Mouse (Mus musculus) limb, embryonic 15.5 days (tissue): ENCODE results near the gene Pemt. TPM values are rescaled to one million over a fixed set of nuclear protein-coding genes. Genes with fewer than 3 reads are reported as not detected.

Experiments used
- ATAC-seq: fragments of 200-750 bp; cut with Nextera tagmentation; 2 replicates; pipeline ENCODE4 v1.8.0; 2017; ENCODE audit warnings: low read depth, moderate TSS enrichment; ENCODE audit not compliant: insufficient number of reproducible peaks, low FRiP score, low TSS enrichment
- H3K27ac ChIP-seq: fragments of 300-500 bp; sonication (generic); 2 replicates; pipeline ENCODE4 v1.5.1; 2015; ENCODE audit warnings: moderate library complexity, mild to moderate bottlenecking, inconsistent platforms
- H3K27me3 ChIP-seq: fragments of 300-500 bp; sonication (generic); 2 replicates; pipeline ENCODE4 v1.6.1; 2015; ENCODE audit warnings: inconsistent platforms
- H3K36me3 ChIP-seq: fragments of 300-500 bp; sonication (generic); 2 replicates; pipeline ENCODE4 v1.6.1; 2015; ENCODE audit warnings: inconsistent platforms
- H3K4me1 ChIP-seq: fragments of 300-500 bp; sonication (generic); 2 replicates; pipeline ENCODE4 v1.6.1; 2015; ENCODE audit warnings: inconsistent platforms
- H3K4me2 ChIP-seq: fragments of 300-500 bp; sonication (generic); 2 replicates; pipeline ENCODE4 v1.6.1; 2015; ENCODE audit warnings: mild to moderate bottlenecking, inconsistent platforms
- H3K4me3 ChIP-seq: fragments of 300-500 bp; sonication (generic); 2 replicates; pipeline ENCODE4 v1.5.1; 2015; ENCODE audit warnings: mild to moderate bottlenecking, inconsistent platforms
- H3K9ac ChIP-seq: fragments of 300-500 bp; sonication (generic); 2 replicates; pipeline ENCODE4 v1.6.1; 2015; ENCODE audit warnings: inconsistent platforms
- H3K9me3 ChIP-seq: fragments of 300-500 bp; sonication (generic); 2 replicates; pipeline ENCODE4 v1.6.1; 2016; ENCODE audit warnings: inconsistent platforms
- WGBS: fragments of 180-500 bp; shearing (Covaris S2); methylation state at CpG from one replicate; pipeline ENCODE4 v1.1.7; 2015; 5-methylcytosine and 5-hydroxymethylcytosine counted together
- polyA plus RNA-seq: library from polyadenylated mRNA; unstranded; fragments of >200 nt; fragmentation: Nextera tagmentation; extraction: Ambion mirVana; gene quantifications from 2 replicates; pipeline ENCODE4 v1.2.1, GENCODE M21; 2015

Pemt gene
- polyA plus RNA-seq, 1 experiment from 2014 or later, result 4.6 TPM

DNA sequence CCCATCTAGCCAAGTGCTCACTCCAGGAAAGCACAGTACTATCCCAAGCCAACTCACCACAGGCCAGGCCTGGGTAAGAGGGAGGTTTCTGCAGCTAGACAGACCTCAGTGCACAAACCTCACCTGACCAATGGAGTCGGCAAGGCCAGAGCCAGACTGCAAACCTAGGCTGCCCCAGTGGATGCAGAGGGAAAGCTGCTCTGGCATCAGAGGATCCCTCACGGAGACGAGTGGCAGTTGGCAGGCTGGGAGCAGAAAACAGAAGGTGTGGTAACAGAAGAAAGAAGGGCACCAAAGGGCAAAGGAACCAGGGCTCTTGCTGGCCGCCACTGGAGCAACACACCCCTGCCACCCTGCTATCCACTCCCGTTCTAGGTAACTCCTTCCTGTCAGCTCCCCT, 20.1 kb downstream of the Pemt start:
- no peaks in the 10 kb centered on the region for H3K27me3 ChIP-seq
- H3K9ac ChIP-seq, result no peak overlapping the region
- no peak overlapping the region for H3K4me2 ChIP-seq
- H3K27ac ChIP-seq, result no peak overlapping the region
- no peak for ATAC-seq
- H3K36me3 ChIP-seq, result no peaks in the 10 kb centered on the region
- no peaks in the 10 kb centered on the region for H3K9me3 ChIP-seq
- H3K4me3 ChIP-seq, result no peak overlapping the region
- no peaks in the 10 kb centered on the region for H3K4me1 ChIP-seq
- WGBS, result 76% methylated on average over 5 of the region's 5 CpGs

DNA sequence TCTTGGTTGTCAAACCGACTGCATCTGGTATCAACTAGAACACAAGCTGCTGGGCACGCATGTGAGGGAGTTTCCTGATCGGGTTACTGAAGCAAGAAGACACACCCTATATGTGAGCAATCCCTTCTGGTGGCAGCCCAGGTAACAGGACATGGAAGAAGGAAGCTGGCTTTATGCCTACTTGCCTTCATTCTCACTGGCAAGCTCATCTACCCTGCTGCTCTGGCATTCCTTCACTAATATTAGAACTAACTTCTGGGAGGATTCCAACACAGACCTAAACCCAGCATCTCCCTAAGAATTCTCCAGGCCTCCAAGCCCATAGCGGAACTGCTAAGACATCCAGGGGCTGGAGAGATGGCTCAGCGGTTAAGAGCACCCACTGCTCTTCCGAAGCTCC, 25.1 kb downstream of the Pemt start:
- Histone ChIP-seq H3K4me1 (no peaks in the 10 kb centered on the region), H3K27me3 (no peaks in the 10 kb centered on the region), H3K9me3 (no peaks in the 10 kb centered on the region), H3K9ac (no peak overlapping the region), H3K4me3 (no peak overlapping the region), H3K27ac (no peak overlapping the region), H3K4me2 (no peak overlapping the region), H3K36me3 (no peaks in the 10 kb centered on the region)
- ATAC-seq, result no peak
- 75% methylated on average over 6 of the region's 6 CpGs for WGBS

DNA sequence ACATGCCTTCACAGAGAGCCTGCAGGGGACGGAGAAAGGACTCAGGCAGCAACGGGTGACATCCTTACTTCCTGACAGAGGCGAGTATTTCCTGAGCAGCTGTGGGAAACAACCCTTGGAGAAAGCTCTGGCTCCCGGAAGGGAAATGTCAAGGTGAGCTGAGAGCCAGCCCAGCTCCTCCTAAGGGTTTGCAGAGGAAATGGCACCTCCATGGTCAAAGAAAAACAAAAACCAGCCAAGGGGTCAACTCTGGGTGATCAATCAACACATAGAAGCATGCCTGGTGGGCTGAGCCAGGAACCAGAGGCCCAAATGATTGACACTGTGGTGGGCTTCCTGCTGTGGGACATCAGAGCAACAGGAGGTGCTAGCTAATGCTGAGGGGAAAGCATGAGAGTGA, 29.6 kb downstream of the Pemt start:
- Histone ChIP-seq H3K9me3 (no peaks in the 10 kb centered on the region), H3K4me2 (no peak overlapping the region), H3K4me3 (no peak overlapping the region), H3K9ac (no peak overlapping the region), H3K27me3 (no peaks in the 10 kb centered on the region), H3K27ac (no peak overlapping the region), H3K4me1 (0 out of 2 replicates have a peak, but pooled peaks cover 2% of the 10 kb centered on the region), H3K36me3 (no peaks in the 10 kb centered on the region)
- ATAC-seq, result no peak
- 55% methylated on average over 4 of the region's 4 CpGs for WGBS

- Histone ChIP-seq H3K27me3 (no peaks in the 10 kb centered on the region), H3K36me3 (no peaks in the 10 kb centered on the region), H3K9ac (no peak overlapping the region), H3K9me3 (no peaks in the 10 kb centered on the region), H3K27ac (no peak overlapping the region), H3K4me2 (no peak overlapping the region), H3K4me3 (no peak overlapping the region), H3K4me1 (0 out of 2 replicates have a peak, but pooled peaks cover 2% of the 10 kb centered on the region)
- ATAC-seq, result no peak
- 84% methylated on average over 3 of the region's 3 CpGs for WGBS
Observed at GRCm38 (mm10) chr11:60011516-60011915, 34.8 kb downstream of the Pemt start.

DNA sequence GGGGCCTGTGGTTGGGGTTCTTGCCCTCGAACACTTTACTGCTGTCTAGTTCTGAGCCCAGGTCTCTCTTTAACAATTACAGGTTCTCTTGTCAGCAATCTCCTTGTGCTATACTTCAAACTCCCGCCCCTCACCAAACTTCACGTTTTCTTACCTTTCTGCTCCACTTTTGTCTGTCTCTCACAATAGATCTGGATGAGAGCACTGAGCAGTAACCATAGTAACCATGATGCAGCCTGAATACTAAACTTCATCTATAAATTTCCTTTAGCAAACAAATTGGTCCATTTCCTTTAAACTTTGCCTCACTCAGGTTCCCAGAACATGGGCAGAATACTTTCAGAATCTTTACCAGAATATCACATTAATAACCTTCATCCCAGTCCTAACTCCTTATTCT, 36.8 kb downstream of the Pemt start:
- no peaks in the 10 kb centered on the region for H3K4me1 ChIP-seq
- H3K9me3 ChIP-seq, result no peaks in the 10 kb centered on the region
- no peaks in the 10 kb centered on the region for H3K36me3 ChIP-seq
- WGBS, result 80% methylated on average over 3 of the region's 3 CpGs
- no peak overlapping the region for H3K9ac ChIP-seq
- H3K4me3 ChIP-seq, result no peak overlapping the region
- no peak overlapping the region for H3K4me2 ChIP-seq
- H3K27me3 ChIP-seq, result no peaks in the 10 kb centered on the region
- ATAC-seq, result no peak
- no peak overlapping the region for H3K27ac ChIP-seq

- Histone ChIP-seq H3K4me3 (no peak overlapping the region), H3K9ac (no peak overlapping the region), H3K4me1 (no peaks in the 10 kb centered on the region), H3K27ac (no peak overlapping the region), H3K4me2 (no peak overlapping the region), H3K27me3 (no peaks in the 10 kb centered on the region), H3K36me3 (no peaks in the 10 kb centered on the region), H3K9me3 (no peaks in the 10 kb centered on the region)
- WGBS, result 56% methylated on average over 3 of the region's 3 CpGs
- ATAC-seq, result no peak
Observed at GRCm38 (mm10) chr11:60005866-60006265, 40.4 kb downstream of the Pemt start.

DNA sequence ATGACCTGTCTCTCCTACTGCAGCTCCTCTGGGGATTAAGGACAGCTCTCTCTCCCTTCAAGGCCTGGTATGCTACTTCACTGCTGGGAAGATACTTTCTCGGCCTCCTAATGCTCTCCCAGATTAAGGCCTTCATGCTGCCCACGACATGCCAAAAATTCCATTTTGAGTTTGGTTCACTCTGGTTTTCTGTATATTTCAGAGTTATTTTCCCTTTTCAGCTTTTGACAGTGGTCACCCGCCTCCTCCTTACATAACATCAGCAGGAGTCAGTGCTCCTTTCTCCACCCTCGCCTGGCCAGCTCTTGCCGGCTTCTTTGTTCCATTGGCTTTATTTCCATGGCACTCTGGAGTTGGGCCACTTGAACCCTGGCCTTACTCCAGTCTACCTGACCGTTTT, 41.6 kb downstream of the Pemt start:
- Histone ChIP-seq H3K27ac (no peak overlapping the region), H3K4me1 (no peaks in the 10 kb centered on the region), H3K4me2 (no peak overlapping the region), H3K27me3 (no peaks in the 10 kb centered on the region), H3K9ac (no peak overlapping the region), H3K36me3 (no peaks in the 10 kb centered on the region), H3K4me3 (no peak overlapping the region), H3K9me3 (no peaks in the 10 kb centered on the region)
- WGBS, result 79% methylated on average over 6 of the region's 6 CpGs
- no peak for ATAC-seq

DNA sequence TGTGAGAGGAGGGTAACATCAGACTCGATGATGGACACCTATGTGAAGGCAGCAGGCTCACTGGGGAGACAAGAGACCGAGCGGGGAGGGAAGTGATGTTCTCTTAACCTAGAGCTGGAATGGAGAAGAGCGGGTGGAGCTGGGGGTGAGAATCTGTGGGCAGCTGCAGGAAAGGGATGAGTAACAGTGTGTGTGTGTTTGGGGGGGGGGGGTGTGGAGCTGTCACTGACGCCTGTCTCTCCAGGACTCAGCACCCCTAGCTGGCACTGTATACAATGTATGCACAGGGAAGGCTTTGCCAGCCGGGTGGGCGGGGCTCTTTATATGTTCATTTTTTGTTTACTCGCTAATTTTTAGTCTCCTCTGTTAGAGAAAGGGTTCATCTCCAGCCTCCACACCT, 42.5 kb downstream of the Pemt start:
- no peaks in the 10 kb centered on the region for H3K36me3 ChIP-seq
- no peak for ATAC-seq
- 81% methylated on average over 8 of the region's 8 CpGs for WGBS

GRCm38 (mm10) chr11:60001231-60001980, 44.9 kb downstream of the Pemt start:
- ATAC-seq, result no peak
- Histone ChIP-seq H3K27ac (no peak overlapping the region), H3K4me1 (no peaks in the 10 kb centered on the region), H3K27me3 (no peaks in the 10 kb centered on the region), H3K9ac (no peak overlapping the region), H3K4me2 (no peak overlapping the region), H3K36me3 (no peaks in the 10 kb centered on the region), H3K9me3 (no peaks in the 10 kb centered on the region), H3K4me3 (no peak overlapping the region)
- 74% methylated on average over 5 of the region's 5 CpGs for WGBS

More for the DNA sequence above, 42.5 kb downstream of the Pemt start:
- H3K27ac ChIP-seq, result no peak overlapping the region
- no peaks in the 10 kb centered on the region for H3K9me3 ChIP-seq
- no peaks in the 10 kb centered on the region for H3K4me1 ChIP-seq
- H3K27me3 ChIP-seq, result no peaks in the 10 kb centered on the region
- H3K4me3 ChIP-seq, result no peak overlapping the region
- H3K9ac ChIP-seq, result no peak overlapping the region
- no peak overlapping the region for H3K4me2 ChIP-seq

GRCm38 (mm10) chr11:59994318-59994717, 52.0 kb downstream of the Pemt start:
- ATAC-seq, result no peak
- Histone ChIP-seq H3K4me1 (no peaks in the 10 kb centered on the region), H3K9ac (no peak overlapping the region), H3K27ac (no peak overlapping the region), H3K27me3 (no peaks in the 10 kb centered on the region), H3K4me2 (no peak overlapping the region), H3K9me3 (no peaks in the 10 kb centered on the region), H3K36me3 (no peaks in the 10 kb centered on the region), H3K4me3 (no peak overlapping the region)
- 73% methylated on average over 9 of the region's 9 CpGs for WGBS

DNA sequence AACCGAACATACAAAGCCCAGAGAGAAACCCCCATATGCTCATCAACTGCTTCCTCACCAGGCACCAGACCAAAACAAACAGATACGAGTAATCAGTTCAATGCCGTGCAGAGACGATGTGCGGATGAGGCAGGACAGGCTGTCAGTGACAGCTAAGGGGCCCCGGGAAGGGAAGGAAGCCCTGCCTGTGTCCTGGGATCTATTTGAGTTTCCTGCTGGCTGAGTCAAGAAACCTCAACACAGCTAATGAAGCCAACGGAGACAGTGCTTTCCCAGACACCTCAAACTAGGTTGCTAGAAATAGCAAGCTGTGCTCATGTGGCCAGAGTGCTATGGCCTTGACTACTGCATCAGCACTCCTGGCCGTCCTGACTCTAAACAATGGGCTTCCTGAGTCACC, 54.9 kb downstream of the Pemt start:
- no peaks in the 10 kb centered on the region for H3K36me3 ChIP-seq
- no peak overlapping the region for H3K4me2 ChIP-seq
- H3K9me3 ChIP-seq, result no peaks in the 10 kb centered on the region
- no peak for ATAC-seq
- H3K27me3 ChIP-seq, result no peaks in the 10 kb centered on the region
- 63% methylated on average over 8 of the region's 8 CpGs for WGBS
- no peaks in the 10 kb centered on the region for H3K4me1 ChIP-seq
- H3K27ac ChIP-seq, result no peak overlapping the region
- no peak overlapping the region for H3K4me3 ChIP-seq
- no peak overlapping the region for H3K9ac ChIP-seq

- WGBS, result 65% methylated on average over 1 of the region's 1 CpGs
- no peak overlapping the region for H3K4me2 ChIP-seq
- H3K4me1 ChIP-seq, result no peaks in the 10 kb centered on the region
- H3K9me3 ChIP-seq, result no peaks in the 10 kb centered on the region
- no peak overlapping the region for H3K27ac ChIP-seq
- no peaks in the 10 kb centered on the region for H3K36me3 ChIP-seq
- no peak for ATAC-seq
- H3K9ac ChIP-seq, result no peak overlapping the region
- no peak overlapping the region for H3K4me3 ChIP-seq
- H3K27me3 ChIP-seq, result no peaks in the 10 kb centered on the region
Observed at GRCm38 (mm10) chr11:59989406-59989805, 56.9 kb downstream of the Pemt start.

DNA sequence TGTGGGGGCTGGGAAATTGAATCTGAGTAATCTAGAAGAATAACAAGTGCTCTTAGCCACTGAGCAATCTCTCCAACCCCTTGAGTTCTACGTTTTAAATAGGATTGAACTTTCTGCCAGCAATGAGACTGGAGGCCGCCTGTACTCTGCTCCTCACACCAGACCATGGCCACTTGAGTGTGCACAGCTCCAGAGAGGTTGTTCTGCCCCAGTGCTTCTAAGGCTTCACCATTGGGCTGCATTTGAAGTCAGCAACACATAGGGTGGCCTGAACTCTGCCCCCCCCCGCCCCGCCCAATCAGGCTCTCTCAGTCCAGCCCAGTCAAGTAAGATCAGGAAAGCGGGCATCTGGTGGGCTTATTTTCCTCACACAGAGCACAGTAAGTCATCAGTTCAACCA, 68.5 kb downstream of the Pemt start:
- H3K9me3 ChIP-seq, result no peaks in the 10 kb centered on the region
- peaks cover 7% of the 10 kb centered on the region for H3K4me1 ChIP-seq
- no peak overlapping the region for H3K27ac ChIP-seq
- 76% methylated on average over 5 of the region's 5 CpGs for WGBS
- H3K27me3 ChIP-seq, result no peaks in the 10 kb centered on the region
- no peak for ATAC-seq
- no peak overlapping the region for H3K4me3 ChIP-seq
- no peak overlapping the region for H3K4me2 ChIP-seq
- H3K36me3 ChIP-seq, result no peaks in the 10 kb centered on the region
- H3K9ac ChIP-seq, result no peak overlapping the region
